Mouse (Mus musculus) heart, adult 10 weeks (tissue): ENCODE data around the gene Ttc39b. TPM values are rescaled to one million over a fixed set of nuclear protein-coding genes. Genes with fewer than 3 reads are reported as not detected.

Experiments used
- polyA plus RNA-seq: library from polyadenylated mRNA; stranded (reverse); fragments of 350-450 nt; fragmentation: Illumina TruSeq; extraction: RNeasy Lipid Tissue Mini Kit (QIAGEN cat#74804); gene quantifications from one replicate; pipeline ENCODE4 v1.2.3, GENCODE M21; 2014; ENCODE audit warnings: low read depth, low replicate concordance

The Ttc39b gene
- 8.4 TPM for polyA plus RNA-seq

GRCm38 (mm10) chr4:83323910-83324684 lies at the start of gene Ttc39b:
Ttc39b (minus strand) TSS chr4:83324255.

Other genes starting within 250 kb of the Ttc39b start
- gene Snapc3, start 93.5 kb upstream of the Ttc39b start, polyA plus RNA-seq, result 15.6 TPM
- gene Psip1, start 162.2 kb upstream of the Ttc39b start, polyA plus RNA-seq, result 33.9 TPM
- gene Ccdc171, start 201.3 kb upstream of the Ttc39b start, polyA plus RNA-seq, result 1.3 TPM